Mouse (Mus musculus) hindlimb bud, embryonic 11.5 days (tissue): ENCODE measurements at regions not wholly inside any gene's neighbourhood (a gene's known extent, or its start where the extent isn't known, plus 50 kb on each side); places are given as distances from the start of the nearest gene placed in this dataset.

Source experiments
- DNase-seq: peaks from one replicate; pipeline ENCODE4 v3.0.0-alpha.2; 2012; ENCODE audit warnings: low read depth, low spot score; ENCODE audit errors: extremely low spot score

DNA sequence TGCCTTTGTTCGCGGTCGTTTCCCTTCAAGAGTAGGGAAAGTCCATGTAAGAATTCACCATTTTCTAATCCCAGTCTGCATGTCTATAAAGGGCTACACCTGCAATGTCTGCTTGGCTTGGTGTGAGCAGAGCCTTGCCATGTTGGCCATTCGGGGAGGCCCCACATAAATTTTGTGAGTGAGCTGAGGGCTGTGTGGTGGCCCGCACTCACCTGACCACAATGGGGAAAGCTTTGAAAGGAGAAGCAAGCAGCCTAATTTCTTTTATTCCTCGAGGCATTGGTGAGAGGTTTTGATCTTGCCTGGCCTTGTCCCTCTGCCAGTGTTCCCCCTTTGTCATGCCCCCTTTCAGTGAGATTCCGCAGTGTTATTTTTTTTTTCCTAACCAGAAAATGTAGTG lies 70.9 kb upstream of the Tmco5 start:
- no peak for DNase-seq

DNA sequence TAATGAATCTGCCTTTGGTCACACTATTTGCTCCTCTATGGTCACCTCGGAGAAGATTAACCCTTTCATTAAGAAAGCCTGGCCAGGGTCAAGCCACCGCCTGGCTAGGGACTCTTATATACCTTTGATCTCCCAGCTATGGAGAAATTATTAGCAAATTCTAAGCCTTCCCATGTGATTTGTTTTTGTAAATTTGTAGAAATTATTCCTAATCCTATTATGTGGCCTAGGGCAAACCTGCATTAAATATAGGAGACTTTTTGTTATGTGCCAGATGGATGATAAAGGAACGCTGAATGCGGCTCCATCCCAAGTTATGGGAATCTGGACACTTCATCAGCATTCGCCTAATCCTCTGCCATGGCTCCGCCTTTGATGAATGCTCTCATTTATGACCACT lies 70.4 kb upstream of the Tmco5 start:
- DNase-seq = no peak

DNA sequence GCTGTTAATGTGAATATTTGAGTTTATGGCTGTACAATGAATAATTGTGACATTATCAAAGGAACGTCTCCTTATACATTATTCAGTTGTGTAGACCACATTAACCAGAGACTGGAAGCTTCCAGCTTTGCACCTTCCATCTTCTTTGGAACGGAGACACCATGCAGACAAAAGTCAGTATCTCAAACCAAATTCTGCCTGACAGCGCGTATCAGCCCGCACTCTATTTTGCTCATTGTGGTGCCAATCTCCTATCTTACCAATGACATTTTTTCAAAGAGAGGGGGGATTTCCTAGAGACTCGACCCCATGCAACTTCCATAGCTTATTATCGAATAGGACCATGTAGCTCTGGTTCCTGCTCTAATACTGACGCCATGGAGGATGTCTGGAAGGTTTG lies 69.9 kb upstream of the Tmco5 start:
- no peak for DNase-seq

DNA sequence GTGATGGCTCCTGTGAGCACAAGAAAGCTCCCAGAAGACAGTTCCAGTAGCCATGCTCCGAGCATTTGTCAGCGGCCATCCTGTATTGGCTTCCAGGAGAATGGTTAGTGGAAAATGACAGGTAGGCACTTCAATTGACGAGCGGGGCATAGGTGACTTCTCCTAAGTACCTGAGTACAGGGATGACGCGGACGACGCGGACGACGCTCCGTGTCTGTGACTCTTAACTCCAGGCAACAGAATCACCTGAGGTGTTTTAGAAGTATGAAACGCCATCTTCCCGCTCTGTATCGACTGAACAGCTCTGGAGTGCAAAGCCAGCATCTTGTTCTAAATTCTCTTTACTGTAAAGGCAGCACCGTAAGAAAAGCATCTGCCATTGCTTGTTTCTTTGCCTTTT lies 68.4 kb upstream of the Tmco5 start:
- DNase-seq = no peak

DNA sequence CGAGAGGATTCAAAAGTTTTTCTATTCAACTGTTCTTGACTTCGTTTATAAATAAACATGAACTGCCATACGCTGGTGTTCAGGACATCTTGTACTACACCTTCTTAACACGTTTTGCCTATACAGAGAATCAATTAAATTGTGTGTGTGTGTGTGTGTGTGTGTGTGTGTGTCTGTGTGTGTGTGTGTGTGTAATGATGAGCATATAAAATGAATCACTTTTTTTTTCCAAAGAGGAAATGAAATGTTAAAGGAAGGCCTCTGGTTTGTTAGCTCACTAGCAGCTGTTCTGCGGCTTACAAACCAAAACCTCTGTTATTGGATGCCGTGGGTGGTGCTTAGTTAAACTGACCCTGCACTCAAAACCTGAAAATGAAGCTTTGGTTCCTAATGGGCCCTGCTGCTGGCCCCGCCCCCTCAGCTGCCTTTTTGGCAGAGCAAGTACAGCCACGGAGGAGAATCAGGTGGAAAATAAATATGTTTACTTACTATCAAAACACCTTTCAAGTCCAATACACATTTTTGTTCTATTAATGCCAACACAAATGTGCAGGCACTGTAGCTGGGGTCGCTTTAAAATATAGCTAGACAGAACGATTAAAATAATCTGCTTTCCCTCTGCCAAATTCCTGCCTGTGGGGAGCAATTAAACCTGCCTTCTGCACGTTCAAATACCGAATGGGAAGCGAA lies 65.5 kb upstream of the Tmco5 start:
- no peak for DNase-seq

DNA sequence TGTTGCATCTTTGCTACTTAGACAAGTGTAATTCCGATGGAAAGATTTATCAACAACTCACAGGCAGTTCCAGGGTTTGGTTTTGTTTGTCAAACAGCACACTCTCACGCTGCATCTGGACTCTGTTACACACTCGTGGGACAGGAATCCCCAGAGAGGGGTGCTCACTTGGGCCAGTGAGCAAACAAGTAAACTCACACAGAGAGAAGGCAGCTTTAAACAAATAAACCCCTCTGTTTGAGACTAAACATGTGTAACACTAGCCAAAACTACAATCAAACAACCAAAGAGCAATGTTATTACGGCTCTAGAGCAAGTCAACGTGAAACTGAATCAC lies 65.0 kb upstream of the Tmco5 start:
- no peak for DNase-seq

DNA sequence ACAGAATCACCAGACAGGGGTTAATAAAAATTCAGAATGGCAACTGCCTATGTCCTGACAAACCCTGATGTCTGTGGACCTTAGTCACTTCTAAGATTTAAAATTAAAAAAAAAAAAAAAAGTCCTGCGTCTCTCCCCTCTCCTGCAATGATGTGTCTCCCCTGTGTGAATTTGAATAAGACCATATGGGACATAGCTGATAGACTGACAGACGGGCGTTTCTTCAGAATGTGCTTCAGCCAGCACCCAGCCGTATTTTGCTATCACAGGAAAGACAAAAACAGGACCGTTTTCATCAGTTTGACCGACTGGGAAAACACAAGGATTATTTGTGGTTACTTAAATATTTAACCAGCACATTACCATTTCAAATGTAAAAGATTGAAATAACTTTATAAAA lies 61.4 kb upstream of the Tmco5 start:
- DNase-seq = no peak

DNA sequence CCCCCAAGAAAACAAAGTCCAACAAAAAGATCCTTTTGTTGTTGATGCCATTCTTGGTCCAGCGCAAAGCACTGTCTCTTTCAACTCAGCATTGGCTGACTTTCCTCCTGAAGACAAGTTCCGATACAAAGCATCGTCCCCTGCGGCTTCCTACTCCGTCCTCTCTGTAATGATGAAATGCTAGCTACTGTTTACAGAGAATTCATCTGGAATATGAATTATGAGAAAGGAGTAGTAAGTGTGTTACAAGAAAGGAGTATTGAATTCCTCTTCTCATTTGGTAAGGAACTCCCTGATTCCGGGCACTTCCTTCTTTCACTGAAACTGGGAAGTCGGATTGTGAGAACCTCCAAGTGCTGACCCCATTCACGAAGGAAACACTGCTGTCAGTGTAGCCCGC lies 60.9 kb upstream of the Tmco5 start:
- no peak for DNase-seq

DNA sequence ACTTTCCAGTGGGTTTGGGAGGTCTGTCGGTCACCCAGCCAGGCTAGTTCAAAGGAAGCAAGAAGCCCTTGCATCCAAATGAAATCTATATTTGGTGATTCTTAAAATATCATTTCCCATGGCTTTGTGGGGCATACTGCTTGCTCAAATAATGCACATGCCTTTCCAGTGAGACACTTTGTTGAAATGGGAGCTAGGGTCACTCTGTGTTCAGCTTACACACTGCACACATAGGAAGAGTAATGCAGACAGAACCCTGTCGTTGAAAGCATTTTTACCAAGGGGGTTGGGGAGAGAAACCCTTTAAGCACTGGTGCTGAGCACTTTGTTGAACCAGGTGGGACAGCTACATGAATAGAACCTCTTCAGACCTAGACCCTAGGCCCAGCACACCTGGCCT lies 59.9 kb upstream of the Tmco5 start:
- no peak for DNase-seq

DNA sequence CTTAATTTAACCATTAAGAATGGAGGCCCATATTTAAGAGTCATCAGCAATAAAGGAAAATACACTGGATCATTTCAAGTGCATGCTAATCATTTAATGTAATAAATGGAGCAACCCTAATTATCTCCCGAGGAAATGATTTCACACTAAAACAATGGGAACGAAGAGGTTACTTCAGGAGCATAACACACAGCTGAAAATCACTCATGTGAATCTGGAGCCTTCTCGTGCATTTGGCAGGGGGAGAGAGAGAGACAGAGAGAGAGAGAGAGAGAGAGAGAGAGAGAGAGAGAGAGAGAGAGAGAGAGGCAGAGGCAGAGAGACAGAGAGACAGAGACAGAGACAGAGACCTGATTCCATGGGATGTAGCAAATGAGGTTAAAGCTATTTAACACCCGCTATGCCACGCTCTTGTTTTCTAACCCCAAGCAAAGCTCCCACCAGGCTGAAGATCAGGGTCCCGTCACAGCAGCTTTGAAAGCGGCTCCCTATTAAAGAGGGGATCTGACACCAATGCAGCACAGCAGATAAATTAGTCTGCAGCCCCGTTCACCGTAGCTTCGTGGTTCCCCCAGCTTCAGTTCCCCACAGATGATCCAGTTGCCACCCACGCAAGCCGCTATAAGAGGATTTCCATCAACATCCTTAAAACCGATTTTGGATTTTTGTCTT lies 59.3 kb upstream of the Tmco5 start:
- DNase-seq = no peak

DNA sequence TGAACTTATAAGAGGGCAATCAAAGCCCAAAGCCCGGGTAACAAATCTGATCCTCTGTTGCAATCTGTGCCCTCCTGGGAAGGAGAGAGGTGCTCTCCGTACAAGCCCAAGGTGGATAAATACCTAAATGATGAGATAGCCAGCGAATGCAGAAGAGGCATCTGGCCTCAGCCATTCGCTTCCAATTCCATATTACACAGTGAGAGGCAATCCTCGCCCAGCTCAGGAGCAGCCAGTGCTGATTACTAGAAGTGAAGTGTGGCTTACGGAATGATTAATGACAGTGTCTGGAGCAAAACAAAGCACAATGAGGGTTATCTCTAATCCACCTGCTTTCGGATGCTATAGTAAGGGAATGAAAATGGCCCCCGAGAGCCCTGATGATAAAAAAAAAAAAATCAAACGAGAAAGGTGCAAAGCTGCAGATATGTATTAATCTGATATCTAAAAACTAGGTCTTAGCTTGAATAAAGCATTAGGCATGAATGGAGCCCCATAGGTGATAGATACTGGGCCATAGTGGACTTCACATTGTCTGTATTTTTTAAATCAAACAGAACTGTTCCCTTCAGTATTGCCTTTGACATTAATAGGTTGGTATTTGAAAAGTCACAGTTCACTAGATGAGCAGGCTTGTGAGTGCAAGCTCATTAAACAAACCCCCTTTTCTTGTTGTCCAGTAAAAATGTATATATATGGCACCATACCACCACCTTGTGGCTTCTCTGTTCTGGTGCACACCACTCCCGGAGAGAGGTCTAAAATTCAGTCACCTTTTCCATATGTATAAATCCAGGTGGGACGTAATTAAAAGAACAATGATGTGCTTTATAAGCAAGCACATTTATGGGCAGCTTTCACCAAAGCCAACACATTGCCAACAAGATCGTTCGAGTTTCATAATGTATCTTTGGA lies 57.4 kb upstream of the Tmco5 start:
- peak; percentile 37 for DNase-seq
